Mouse (Mus musculus) C2C12 (cell line): ENCODE data around the gene Chrm2.

Source experiments
- CEBPB ChIP-seq: IDR thresholded peaks from one replicate; pipeline ENCODE4 v1.6.1; 2011; ENCODE audit warnings: low read depth, mild to moderate bottlenecking, control low read depth, moderate library complexity
- CTCF ChIP-seq: IDR thresholded peaks from one replicate; pipeline ENCODE4 v1.5.1; 2011; ENCODE audit not compliant: control insufficient read depth, insufficient read depth, insufficient read length
- MAX ChIP-seq: IDR thresholded peaks from one replicate; pipeline ENCODE4 v1.6.1; 2011; ENCODE audit warnings: mild to moderate bottlenecking, control low read depth
- MYOG ChIP-seq: IDR thresholded peaks from one replicate; pipeline ENCODE4 v1.6.1; 2011; ENCODE audit not compliant: control insufficient read depth, insufficient read length; ENCODE audit errors: extremely low read depth
- USF1 ChIP-seq: IDR thresholded peaks from one replicate; pipeline ENCODE4 v1.6.1; 2011; ENCODE audit warnings: low read depth, mild to moderate bottlenecking, control low read depth, moderate library complexity

- TF ChIP-seq CTCF (no peak), USF1 (no peak), MAX (no peak), MYOG (no peak), CEBPB (no peak)
Observed at GRCm38 (mm10) chr6:36439218-36439617, 51.3 kb downstream of the Chrm2 start.
